Mouse (Mus musculus) liver, postnatal 0 days (tissue): Measurements from ENCODE around the gene Ddit4l. TPM values are rescaled to one million over a fixed set of nuclear protein-coding genes. Genes with fewer than 3 reads are reported as not detected.
A peak's percentile ranks its signal among the peaks of the same experiment; 100 is the strongest.

ENCODE experiments used
- ATAC-seq: fragments of 200-750 bp; cut with Nextera tagmentation; 2 replicates; pipeline ENCODE4 v1.8.0; 2017; ENCODE audit warnings: mild to moderate bottlenecking, moderate library complexity
- DNase-seq: peaks from one replicate; pipeline ENCODE4 v3.0.0-alpha.2; 2016
- H3K27ac ChIP-seq: fragments of 300-500 bp; sonication (generic); 2 replicates; pipeline ENCODE4 v1.5.1; 2014; ENCODE audit warnings: antibody characterized with exemption, moderate library complexity, mild to moderate bottlenecking, low read depth
- H3K27me3 ChIP-seq: fragments of 300-500 bp; sonication (generic); 2 replicates; pipeline ENCODE4 v1.6.1; 2014; ENCODE audit warnings: low read length, control low read depth, mixed read lengths; ENCODE audit not compliant: insufficient read depth
- H3K36me3 ChIP-seq: fragments of 300-500 bp; sonication (generic); replicated peaks from 2 replicates; pipeline ENCODE4 v1.6.1; 2014; ENCODE audit warnings: mild to moderate bottlenecking, control low read depth, low read length, moderate library complexity, mixed read lengths; ENCODE audit not compliant: insufficient read depth
- H3K4me1 ChIP-seq: fragments of 300-500 bp; sonication (generic); 2 replicates; pipeline ENCODE4 v1.6.1; 2014; ENCODE audit warnings: antibody characterized with exemption, mild to moderate bottlenecking, control low read depth; ENCODE audit not compliant: insufficient read depth
- H3K4me2 ChIP-seq: fragments of 300-500 bp; sonication (generic); 2 replicates; pipeline ENCODE4 v1.6.1; 2014; ENCODE audit warnings: low read depth, mild to moderate bottlenecking, low read length, moderate library complexity, mixed read lengths
- H3K4me3 ChIP-seq: fragments of 300-500 bp; sonication (generic); 2 replicates; pipeline ENCODE4 v1.5.1; 2014; ENCODE audit warnings: low read depth, low read length
- H3K9ac ChIP-seq: fragments of 300-500 bp; sonication (generic); replicated peaks from 2 replicates; pipeline ENCODE4 v1.6.1; 2014; ENCODE audit warnings: mild to moderate bottlenecking, moderate library complexity
- H3K9me3 ChIP-seq: fragments of 300-500 bp; sonication (generic); 2 replicates; pipeline ENCODE4 v1.6.1; 2016; ENCODE audit warnings: mild to moderate bottlenecking, control low read depth, low read length, mixed read lengths
- CTCF ChIP-seq: sonication (generic); IDR thresholded peaks from 2 replicates; pipeline ENCODE4 v1.5.1; 2016; ENCODE audit warnings: antibody characterized with exemption, low read depth
- EP300 ChIP-seq: IDR thresholded peaks from 2 replicates; pipeline ENCODE4 v1.6.1; 2016; ENCODE audit warnings: antibody characterized with exemption, low read depth, mild to moderate bottlenecking
- WGBS: fragments of 180-500 bp; shearing (Covaris S2); extraction: QIAGEN DNeasy Blood & Tissue Kit; methylation state at CpG from one replicate; pipeline ENCODE4 v1.1.7; 2014; ENCODE audit not compliant: insufficient replicate concordance; 5-methylcytosine and 5-hydroxymethylcytosine counted together
- polyA plus RNA-seq: library from polyadenylated mRNA; unstranded; fragments of >200 nt; fragmentation: Nextera tagmentation; extraction: Ambion mirVana; gene quantifications from 2 replicates; pipeline ENCODE4 v1.2.1, GENCODE M21; 2015

The Ddit4l gene
- polyA plus RNA-seq, 1 experiment from 2014 or later, result 0.95 TPM

DNA sequence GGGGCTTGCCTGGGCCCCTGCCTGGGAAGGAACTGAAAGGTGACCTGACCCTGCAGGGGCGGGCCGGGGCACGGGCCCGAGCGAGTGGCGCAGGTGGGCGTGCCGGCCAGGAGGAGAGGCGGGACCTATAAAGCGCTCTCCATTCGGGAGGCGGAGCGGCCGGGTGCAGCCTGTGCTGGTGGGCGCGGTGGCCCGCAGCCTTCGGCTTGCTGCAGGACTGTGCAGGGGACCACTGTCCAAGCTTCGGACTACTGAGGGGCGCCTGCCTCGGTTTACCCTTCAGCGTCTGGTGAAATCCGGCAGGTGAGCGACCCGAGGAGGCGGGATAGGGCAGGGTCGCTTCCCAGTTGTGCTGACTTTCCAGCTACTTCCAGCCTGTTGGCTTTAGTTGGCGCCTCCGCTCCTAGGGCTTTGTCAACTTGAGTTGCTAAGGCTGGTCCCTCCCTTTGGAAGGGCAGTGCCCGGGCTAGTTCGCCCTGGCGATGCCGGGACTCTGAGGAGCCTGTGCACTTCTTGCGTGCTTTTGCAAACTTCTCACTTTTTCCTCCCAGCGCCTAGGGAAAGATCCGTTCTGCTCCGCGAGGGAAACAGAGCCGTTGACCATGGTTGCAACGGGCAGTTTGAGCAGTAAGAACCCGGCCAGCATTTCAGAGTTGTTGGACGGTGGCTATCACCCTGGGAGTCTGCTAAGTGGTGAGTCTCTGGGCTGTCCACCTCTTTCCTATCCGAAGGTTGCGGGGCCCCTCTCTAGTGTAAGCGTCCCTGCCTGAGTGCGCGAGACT lies 2.4 kb downstream of the Ddit4l start:
- H3K27me3 ChIP-seq, result no peaks in the 10 kb centered on the region
- TF ChIP-seq CTCF (no peak), EP300 (no peak)
- no peaks in the 10 kb centered on the region for H3K9me3 ChIP-seq
- DNase-seq (peak; percentile 60), ATAC-seq (peak; percentile 72)
- no peak overlapping the region for H3K27ac ChIP-seq
- WGBS, result 1% methylated on average over 47 of the region's 47 CpGs
- H3K4me3 ChIP-seq, result peak overlapping the region; percentile 52
- peaks cover 4% of the 10 kb centered on the region; the same call in 1 of the 2 replicates for H3K4me1 ChIP-seq
- H3K9ac ChIP-seq, result peak overlapping the region; percentile 28; the same call in 1 of the 2 replicates
- H3K36me3 ChIP-seq, result no peaks in the 10 kb centered on the region
- peak overlapping the region; percentile 88 for H3K4me2 ChIP-seq

DNA sequence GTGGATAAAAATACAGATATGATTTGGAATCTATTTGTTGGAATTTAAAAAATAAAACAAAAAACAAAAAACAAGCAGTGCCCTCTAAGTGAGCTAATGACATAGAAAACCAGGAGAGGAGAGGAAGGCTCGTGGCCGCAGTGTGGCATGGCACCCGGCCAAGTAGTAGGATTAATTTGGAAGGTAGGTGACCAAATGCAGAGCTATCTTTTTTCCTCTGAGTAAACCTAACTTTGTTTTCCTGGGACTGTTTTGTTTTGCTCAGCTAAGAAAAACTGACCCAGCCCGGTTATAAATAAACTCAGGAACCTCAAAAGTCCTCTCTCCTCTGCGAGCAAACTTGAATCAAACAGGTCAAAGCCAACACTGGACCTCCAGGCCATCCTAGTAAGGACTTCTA lies 3.6 kb downstream of the Ddit4l start:
- Histone ChIP-seq H3K4me3 (no peak overlapping the region), H3K4me2 (no peak overlapping the region), H3K9me3 (no peaks in the 10 kb centered on the region), H3K4me1 (peaks cover 4% of the 10 kb centered on the region; the same call in 1 of the 2 replicates), H3K9ac (no peak overlapping the region), H3K27ac (no peak overlapping the region), H3K36me3 (no peaks in the 10 kb centered on the region), H3K27me3 (no peaks in the 10 kb centered on the region)
- ATAC-seq (no peak), DNase-seq (no peak)
- WGBS, result 68% methylated on average over 5 of the region's 5 CpGs
- TF ChIP-seq EP300 (no peak), CTCF (no peak)

DNA sequence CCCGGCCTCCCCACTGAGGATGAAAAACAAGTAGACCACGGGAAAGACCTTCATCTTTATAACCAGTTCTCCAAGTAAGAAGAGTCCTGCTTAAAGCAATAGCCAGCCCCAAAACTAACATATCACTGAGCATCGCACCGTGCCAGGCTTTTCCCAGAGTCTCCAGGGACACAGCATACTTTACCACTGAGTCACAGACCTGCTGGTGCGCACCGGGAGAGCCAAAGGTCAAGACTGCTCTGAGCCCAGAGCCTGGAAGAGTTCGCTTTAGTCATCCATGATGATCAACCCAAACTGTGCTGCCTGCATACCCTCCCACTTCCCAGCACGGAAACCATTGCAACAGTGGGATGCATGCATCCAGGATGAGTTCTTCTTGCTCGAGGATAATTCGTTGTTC lies 12.3 kb downstream of the Ddit4l start:
- no peak for TF ChIP-seq CTCF
- TF ChIP-seq EP300, result no peak
- no peaks in the 10 kb centered on the region for H3K4me1 ChIP-seq
- DNase-seq, result no peak
- H3K4me3 ChIP-seq, result no peak overlapping the region
- no peak overlapping the region for H3K9ac ChIP-seq
- no peak overlapping the region for H3K27ac ChIP-seq
- H3K27me3 ChIP-seq, result no peaks in the 10 kb centered on the region
- H3K4me2 ChIP-seq, result no peak overlapping the region
- no peak for ATAC-seq
- H3K9me3 ChIP-seq, result no peaks in the 10 kb centered on the region
- no peaks in the 10 kb centered on the region for H3K36me3 ChIP-seq
- WGBS, result 77% methylated on average over 10 of the region's 10 CpGs

DNA sequence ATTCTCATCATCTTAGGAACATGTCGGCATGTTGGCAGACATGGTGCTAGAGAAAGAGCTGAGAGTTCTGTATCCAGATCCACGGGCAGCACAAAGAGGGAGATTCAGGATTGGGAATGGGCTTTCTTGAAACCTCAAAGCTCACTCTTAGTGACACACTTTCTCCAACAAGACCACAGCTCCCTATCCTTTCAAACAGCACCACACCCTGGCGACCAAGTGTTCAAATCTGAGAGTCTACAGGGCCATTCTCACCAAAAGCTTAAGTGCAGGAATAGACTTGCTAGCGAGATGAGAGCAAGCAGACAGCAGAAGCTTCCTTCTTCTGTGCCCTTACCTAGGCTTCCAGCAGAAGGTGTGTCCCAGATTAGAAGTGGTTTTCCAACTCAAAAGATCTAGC lies 15.2 kb downstream of the Ddit4l start:
- Histone ChIP-seq H3K27me3 (no peaks in the 10 kb centered on the region), H3K36me3 (no peaks in the 10 kb centered on the region), H3K9ac (no peak overlapping the region), H3K4me2 (no peak overlapping the region), H3K9me3 (no peaks in the 10 kb centered on the region), H3K4me3 (no peak overlapping the region), H3K4me1 (no peaks in the 10 kb centered on the region), H3K27ac (no peak overlapping the region)
- TF ChIP-seq CTCF (no peak), EP300 (no peak)
- ATAC-seq (no peak), DNase-seq (no peak)
- WGBS, result 62% methylated on average over 4 of the region's 4 CpGs

DNA sequence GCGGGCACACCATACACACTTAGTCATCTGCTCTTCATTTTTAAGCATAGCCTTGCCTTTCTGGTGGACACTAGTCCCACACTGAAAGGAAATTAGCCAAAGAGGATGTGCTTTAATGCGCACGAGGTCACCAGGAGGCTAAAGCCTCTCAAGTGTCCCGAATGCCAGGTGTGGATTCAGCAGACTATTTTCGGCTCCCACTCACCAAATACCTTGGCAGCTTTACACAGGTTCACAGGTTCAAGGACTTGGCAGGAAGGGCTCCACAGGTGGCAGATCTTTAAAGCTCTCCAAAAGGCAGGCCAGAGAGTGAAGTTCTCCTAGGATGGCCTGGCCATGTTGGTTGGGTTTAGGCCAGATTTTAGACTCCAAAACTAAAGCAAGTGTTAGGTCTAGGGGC lies 19.8 kb downstream of the Ddit4l start:
- no peak overlapping the region for H3K4me3 ChIP-seq
- H3K9me3 ChIP-seq, result no peaks in the 10 kb centered on the region
- no peaks in the 10 kb centered on the region for H3K27me3 ChIP-seq
- H3K9ac ChIP-seq, result no peak overlapping the region
- no peaks in the 10 kb centered on the region for H3K36me3 ChIP-seq
- DNase-seq (no peak), ATAC-seq (no peak)
- H3K4me2 ChIP-seq, result no peak overlapping the region
- 77% methylated on average over 5 of the region's 5 CpGs for WGBS
- H3K27ac ChIP-seq, result no peak overlapping the region
- H3K4me1 ChIP-seq, result no peaks in the 10 kb centered on the region
- TF ChIP-seq EP300 (no peak), CTCF (no peak)

DNA sequence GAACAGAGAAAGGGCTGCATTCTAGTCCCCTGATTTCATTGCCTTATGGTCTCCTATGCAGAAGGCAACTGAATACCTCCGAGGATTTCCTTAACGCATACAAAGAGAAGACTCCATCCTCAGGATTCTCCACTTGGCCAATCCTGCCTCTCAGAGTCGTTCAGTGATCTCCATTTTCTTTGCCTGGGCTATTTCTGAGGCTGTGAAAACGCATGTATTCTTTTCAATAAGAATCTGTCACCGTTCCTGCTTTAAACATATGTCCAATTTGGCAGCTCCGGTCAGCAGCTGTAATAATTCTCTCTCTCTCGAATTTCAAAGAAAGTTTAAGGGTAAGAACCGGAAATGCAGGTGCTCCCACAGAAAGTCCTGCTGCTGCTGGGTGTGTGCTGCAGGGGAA lies 20.7 kb downstream of the Ddit4l start:
- DNase-seq (no peak), ATAC-seq (no peak)
- Histone ChIP-seq H3K36me3 (no peaks in the 10 kb centered on the region), H3K4me3 (no peak overlapping the region), H3K4me2 (no peak overlapping the region), H3K4me1 (no peaks in the 10 kb centered on the region), H3K9ac (no peak overlapping the region), H3K27ac (no peak overlapping the region), H3K27me3 (no peaks in the 10 kb centered on the region), H3K9me3 (no peaks in the 10 kb centered on the region)
- no peak for TF ChIP-seq EP300
- no peak for TF ChIP-seq CTCF
- WGBS, result 69% methylated on average over 8 of the region's 8 CpGs
